Mouse (Mus musculus): ENCODE measurements around the gene Gpr89.

Gpr89 gene

DNA sequence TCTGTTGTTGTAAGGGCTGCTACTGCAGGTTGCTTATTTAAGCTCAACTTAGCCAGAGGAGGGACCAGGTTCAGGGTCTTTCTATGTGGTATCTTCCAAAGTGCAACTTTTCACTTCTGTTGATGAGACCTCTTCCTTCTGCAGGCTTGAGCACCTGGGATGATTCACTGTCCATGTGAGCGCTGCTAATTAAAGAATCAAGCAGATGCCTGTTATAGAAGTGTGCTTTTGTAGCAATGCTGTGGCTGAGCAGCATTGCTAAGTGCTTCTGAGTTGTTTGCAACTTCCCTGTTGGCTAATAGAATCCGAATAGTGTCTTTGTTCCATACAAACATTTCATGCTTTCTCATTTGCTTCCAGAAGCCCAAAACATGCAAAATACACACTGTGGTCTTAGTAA, 34.9 kb downstream of the Gpr89 start:
- no peak for DNase-seq (ENCODE audit: low read depth, low spot score)

DNA sequence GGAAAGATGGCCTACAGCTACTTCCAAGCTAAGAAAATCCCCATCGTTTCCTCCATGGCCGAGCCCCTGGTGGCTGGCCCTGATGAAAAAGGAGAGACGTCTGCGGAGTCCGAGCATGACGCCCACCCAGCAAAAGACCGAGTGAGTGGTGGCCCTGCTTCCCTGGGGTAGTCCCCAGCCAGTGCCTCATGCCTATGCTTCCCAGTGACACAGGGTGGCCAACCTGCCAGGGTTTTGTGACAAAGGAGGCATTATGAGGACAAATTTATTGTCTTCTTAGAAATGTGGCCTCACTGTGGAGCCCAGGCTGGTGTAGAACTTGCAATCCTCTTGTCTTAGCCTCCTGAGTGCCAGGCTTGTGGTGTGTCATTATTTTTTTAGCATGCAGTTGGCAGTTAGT, 36.1 kb downstream of the Gpr89 start:
- DNase-seq (ENCODE audit: low read depth, low spot score): no peak

DNA sequence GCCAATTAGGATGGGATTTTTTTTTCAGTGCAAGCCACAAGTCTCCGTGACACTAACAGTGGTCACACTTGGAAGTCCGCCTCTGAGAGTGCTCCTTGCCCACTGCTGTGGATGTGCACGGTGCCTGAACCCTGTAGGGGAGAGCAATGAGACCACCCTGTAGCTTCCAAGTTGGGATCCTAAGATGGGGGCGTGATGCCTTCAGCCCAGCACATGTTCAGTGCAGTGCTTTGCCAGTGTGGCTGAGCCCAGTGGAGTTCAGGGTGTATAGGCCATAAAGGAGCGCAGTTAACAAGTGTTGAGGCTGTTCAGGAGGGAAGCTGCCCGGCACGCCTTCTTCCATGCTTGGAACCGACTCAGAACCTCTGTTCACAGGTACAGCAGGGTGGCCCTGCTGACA, 36.6 kb downstream of the Gpr89 start:
- no peak for DNase-seq (ENCODE audit: low read depth, low spot score)

DNA sequence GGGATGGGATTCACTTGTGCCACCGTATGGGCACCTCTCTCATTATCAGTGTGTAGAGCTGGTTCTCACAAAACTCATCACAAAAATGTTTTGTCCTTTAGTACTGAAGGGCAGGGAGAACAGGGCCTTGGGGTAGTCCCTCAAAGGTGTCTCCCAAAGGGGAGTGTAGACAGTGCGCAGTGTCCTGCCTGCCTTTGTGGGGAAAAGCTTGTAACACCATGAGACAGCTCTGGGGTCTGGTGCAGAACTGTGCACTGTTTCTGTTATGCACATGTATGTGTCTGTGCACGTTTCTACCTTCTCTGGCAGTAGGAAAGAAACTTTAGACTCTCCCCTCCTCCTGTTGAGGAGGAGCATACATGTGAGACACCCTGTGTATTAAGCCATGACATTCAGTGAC, 37.3 kb downstream of the Gpr89 start:
- DNase-seq (ENCODE audit: low read depth, low spot score): no peak

DNA sequence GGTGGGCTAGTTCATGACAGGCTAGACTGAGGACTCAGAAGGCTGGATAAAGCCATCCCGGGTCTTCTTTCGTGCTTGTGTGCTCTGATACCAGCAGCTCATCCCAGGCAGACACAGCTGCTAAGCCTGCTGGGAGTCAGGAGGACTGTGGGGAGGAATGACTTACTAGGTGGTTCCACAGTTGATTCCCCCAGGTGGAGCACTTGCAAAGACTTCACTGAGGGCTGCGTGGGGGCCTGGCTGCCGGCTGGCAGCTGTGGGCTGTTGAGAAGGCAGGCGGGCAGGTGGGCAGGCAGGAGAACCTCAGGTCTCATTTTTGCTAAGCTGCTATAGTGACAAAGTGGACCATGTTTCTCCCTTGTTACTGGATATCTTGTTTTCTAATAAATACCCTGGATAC, 44.6 kb downstream of the Gpr89 start:
- DNase-seq (ENCODE audit: low read depth, low spot score): no peak

DNA sequence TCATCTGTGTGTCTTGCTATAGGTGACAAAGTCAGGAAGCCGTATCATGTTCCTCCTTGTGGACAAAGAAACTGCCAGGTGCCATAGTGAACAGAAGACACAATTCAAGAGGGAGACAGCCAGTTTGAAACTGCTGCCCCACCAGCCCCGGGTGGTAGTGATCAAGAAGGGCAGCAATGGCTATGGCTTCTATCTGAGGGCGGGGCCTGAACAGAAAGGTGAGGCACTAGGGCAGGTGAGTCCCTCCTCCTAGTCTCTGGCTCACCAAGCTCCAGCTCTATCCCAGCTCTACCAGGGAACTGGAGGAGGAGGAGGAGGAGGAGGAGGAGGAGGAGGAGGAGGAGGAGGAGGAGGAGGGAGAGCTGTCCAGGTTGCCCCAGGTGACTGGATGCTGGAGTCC, 49.3 kb downstream of the Gpr89 start:
- no peak for DNase-seq (ENCODE audit: low read depth, low spot score)

DNA sequence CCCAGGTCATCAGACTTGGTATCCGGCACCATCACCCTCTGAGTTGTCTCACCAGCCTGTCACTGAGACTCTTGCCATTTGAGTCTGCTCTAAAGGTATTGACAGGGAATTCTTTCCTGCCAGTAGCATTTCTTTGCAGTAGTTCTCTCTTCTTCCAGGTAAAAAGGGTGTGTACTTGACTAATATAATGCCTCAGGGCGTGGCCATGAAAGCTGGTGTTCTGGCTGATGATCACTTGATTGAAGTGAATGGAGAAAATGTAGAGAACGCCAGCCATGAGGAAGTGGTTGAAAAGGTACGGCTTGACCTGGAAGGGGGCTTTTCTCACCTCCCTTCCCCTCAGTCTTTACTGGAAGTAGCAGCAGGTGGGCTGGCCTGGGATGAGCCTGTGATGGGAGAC, 50.8 kb downstream of the Gpr89 start:
- no peak for DNase-seq (ENCODE audit: low read depth, low spot score)

DNA sequence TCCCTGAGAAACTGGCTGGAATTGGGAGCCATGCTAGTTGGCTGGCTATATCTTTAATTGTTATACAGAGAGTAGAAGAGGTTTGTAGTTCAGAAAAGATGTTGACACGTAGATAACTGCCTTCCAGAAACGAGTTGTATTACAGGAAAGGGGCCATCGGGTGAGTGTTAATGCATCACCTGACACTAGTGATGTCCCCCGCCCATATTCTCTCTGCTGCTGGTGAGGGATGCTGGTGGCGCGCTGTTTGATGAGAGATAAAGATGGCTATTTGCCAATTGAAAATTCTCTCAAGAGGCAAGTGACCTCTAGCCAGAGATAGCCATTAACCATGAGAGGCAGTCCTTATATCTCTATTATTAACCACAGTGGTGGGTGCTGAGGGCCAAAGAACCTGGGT, 52.6 kb downstream of the Gpr89 start:
- DNase-seq (ENCODE audit: low read depth, low spot score): no peak

DNA sequence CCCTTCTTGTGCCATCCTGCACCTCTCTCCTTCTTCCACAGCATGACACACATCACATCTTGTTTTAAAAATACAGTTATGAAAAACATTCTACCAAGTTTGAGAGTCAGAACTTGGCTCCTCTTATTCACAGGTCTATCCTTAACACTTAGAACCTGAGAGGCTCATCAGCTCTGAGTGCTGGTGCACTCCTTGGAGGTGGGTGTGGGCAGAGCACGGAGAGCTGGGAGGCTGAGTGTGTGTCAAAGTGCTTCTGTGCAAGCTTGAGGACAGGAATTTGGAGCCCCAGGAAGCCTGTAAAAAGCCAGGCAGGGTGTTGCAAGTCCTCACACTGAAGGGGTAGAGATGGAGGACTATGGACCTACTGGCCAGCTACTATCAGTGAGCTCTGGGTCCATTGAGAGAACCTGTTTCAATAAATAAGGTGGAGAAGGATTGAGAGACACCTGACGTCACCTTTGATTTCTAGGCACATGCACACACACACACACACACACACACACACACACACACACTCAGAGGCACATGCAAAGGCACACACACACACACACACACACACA, 55.9 kb downstream of the Gpr89 start:
- DNase-seq (ENCODE audit: low read depth, low spot score): no peak

DNA sequence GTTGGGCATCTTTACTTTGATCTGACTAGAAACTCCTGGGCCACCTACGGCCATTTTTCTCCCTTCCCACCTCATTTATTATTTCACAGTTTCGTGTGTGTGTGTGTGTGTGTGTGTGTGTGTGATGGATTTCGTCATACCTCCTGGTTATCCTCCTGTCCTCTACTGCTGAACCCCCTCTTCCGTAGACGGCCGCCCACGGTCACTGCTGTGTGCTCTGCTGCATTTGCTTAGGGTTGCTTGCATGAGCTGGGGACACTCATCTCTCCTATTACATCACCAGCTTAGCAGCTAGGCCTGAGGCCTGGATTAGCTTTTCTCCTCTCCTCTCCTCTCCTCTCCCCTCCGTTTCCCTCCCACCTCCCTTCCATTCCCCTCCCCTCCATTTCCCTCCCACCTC, 56.7 kb downstream of the Gpr89 start:
- DNase-seq (ENCODE audit: low read depth, low spot score): no peak

DNA sequence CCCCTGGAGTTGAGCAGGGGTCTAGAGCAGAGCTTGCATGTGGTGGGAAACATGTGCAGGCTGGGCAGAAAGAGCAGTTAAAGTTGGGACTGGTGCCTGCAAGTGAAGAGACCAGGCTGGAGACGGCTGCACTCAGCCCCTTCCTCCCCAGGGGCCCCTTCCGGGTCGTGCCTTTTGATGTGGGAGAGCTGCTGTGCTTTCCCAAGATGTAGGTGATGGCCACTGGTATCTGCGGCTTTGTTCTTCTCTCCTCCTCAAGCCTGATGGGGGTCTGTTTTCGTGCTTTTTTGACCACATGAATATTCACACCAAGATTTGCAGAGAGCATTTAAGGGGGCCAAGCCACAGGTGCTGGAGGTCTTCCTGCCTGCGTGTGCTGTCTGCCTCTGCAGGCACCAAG, 57.5 kb downstream of the Gpr89 start:
- no peak for DNase-seq (ENCODE audit: low read depth, low spot score)

DNA sequence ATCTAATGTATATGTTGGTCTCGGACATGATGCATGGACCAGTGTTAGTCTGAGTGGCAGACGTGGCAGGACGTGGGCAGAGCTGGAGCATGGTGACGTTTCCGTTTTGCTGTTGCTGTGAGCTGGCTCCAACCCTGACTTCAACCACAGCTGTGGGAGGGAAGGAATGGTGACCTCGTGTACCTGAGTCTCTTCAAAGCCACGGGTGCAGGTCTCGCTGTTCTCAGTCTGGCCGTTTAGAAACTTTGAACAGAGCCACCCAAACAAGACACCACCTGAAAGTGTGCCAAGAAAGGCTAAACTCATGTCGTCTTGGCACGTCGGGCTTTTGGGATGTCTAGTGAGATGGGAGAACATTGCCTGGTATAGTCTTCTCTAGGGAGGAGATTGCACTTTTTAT, 58.2 kb downstream of the Gpr89 start:
- DNase-seq (ENCODE audit: low read depth, low spot score): no peak

DNA sequence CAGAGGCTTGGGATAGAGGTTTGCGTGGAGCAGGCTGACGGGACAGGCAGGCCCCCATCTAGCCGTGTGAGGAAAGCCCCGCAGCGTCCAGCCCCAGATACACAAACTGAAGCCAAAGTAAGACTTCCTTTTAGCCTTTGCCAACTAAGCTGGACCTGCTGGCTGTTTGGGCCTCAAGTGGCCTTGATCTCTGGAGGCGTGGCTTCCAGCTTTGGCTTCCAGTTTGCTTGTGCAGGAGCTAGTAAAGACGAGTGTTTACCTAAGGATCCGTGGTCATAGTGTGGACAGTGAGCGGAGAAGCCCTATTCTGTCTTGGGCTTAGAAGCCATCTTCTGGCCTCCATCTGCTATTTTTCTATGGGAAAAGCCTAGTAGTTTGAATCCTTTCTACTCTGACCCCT, 59.3 kb downstream of the Gpr89 start:
- no peak for DNase-seq (ENCODE audit: low read depth, low spot score)

DNA sequence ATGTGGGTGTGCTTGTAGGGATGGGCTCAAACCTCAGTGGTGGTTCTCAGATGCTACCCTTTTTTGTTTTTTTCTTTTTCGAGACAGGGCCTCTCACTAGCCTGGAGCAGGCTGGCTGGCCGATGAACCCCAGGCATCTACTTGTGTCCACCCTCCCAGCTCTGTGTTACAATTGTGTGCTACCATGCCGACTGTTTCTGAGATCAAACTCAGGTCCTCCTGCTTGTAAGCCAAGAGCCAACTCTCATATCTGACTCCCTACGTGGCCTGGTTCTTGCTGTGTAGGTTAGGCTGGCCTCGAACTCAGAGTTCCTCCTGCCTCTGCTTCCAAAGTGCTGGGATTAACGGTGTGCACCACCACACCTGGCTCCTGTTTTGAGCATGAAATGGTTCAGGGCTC, 60.0 kb downstream of the Gpr89 start:
- no peak for DNase-seq (ENCODE audit: low read depth, low spot score)

DNA sequence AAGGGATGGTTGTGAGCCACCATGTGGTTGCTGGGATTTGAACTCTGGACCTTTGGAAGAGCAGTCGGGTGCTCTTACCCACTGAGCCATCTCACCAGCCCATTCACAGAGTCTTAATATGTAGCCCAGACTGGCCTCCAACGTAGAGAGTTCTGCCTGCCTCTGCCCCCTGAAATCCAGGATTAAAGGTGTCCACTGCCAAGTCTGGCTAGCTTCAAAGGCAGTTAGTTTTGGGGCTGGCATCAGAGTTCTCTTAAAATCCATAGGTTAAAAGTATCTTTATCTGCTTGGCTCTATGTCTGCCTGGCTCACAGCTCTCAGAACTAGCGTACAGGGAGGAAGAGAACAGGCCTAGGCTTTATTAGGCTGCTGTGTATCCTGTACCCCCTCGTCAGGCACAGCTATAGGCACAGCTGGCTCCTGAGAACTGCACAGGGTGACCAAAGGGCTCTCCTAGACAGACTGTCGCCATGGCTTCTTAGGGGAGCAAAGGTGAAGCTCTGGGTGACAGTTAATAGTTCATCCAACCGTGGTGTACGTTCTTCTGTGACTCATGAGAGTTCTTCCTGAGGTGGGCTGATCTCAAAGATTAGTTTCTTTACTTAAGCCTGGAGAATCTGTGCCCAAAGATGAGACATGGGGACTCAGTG, 66.0 kb downstream of the Gpr89 start:
- DNase-seq (ENCODE audit: low read depth, low spot score): no peak

DNA sequence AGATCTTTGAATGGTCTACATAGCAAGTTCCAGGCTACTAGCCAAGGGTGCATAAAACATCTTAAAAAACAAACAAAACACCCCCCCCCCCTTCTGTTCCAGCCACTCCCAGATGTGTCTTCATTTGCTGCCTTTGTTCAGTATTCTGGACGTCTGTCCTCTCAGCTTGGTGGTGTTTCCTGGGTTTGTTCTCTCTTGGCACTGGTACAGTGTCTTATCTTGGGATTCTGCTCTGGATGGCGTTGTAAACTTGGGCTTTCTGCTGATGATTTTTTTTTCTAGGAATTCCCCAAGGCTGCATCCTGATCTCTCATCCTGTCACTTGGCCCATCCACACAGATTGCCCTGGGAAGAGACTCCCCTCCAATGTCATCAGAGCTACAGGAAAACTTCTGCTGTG, 68.7 kb downstream of the Gpr89 start:
- DNase-seq (ENCODE audit: low read depth, low spot score): no peak

DNA sequence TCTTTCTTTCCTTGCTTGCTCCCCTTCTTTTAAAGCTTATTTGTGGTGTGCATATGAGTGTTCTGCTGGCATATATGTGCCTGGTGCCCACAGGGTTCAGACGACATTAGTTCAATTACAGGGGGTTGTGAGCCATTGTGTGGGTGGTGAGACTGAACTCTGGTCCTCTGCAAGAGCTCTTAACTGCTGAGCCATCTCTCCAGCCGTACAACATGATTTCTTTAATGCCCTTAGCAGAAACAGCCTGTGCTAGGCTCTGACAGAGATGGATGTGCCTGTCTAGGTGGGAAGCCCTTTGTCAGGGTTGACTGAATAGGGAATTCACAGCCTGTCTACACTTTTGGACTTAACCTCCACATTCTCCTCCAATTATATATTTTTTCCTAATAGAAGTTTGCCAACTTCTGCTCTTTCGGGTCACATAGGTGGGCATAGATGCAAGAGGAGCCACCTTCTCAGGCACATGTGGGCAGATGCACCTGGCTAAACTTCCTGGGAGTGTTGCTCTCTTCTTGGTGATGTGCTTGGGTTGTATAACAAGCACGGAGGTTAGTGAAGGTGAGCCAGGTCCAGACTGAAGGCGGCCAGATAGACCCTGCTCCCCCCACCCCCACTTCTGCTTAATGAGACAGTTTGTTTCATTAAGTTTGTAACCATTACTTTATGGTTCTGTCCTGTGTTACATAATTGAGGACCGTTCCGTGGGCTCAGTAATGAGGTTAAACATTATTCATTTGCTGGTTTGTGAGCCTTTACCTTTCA, 70.4 kb downstream of the Gpr89 start:
- DNase-seq (ENCODE audit: low read depth, low spot score): no peak

DNA sequence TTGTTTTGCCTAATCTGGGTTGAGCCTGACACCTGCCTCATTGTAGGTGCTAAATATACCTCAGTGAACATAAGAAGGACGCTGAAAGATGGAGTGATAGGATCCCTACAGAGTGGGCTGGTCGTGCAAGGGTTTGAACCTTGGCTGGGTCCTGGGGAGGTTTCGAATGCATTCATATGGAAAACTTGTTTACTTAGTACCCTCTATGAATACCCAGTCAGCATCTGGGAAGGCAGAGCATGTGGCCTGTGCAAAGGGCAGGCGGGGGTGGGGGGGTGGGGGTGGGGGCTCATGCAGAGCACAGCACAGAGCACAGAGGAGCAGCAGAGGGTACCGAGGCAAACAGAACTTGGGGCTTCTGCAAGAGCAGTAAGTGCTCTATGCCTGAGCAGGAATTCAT, 72.2 kb downstream of the Gpr89 start:
- DNase-seq (ENCODE audit: low read depth, low spot score): peak; percentile 33

DNA sequence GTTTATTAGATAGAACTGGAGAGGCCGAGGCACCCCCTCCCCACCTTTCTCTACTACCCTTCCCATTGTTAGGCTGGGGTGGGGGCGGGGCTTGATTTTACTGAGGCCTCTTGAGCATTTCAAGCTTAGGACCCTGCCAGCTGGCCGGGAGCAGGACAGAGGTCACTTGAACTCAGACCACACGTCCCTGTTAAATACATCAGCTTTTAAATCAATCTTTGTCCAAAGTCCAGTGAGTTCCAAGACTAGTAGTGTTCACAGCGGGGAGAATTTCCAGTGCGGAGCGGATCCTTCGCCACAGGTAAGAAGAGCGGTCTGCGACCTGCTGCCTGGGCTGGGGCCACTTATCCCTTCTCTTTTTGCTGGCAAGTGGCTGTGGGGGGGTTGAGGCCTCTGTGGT, 75.3 kb downstream of the Gpr89 start:
- DNase-seq (ENCODE audit: low read depth, low spot score): no peak

DNA sequence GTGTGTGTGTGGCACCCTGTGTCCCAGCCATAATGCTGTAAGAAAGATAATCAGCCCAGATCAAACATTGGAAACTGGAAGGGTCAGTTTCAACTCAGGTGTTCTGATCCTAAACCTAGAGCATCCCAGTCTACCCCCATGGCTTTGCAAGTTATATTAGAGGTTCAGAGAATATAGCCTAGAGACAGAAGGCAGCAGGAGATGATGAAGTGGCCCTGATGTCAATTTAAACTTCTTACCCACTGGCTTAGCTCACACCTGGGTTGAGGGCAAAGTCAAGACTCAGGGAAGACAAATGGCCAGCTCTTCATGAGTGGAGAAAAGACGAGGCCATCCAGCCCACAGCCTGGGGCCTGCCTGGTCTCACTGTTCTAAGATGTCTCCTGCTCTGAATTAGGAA, 76.2 kb downstream of the Gpr89 start, which contains the start of the genes Pdzk1 and Cd160:
Gene Pdzk1 (plus strand): TSS at position 301 of the 400 bp plus-strand sequence.
Gene Cd160 (minus strand): TSS at position 368 of the 400 bp plus-strand sequence.
- DNase-seq (ENCODE audit: low read depth, low spot score): no peak

DNA sequence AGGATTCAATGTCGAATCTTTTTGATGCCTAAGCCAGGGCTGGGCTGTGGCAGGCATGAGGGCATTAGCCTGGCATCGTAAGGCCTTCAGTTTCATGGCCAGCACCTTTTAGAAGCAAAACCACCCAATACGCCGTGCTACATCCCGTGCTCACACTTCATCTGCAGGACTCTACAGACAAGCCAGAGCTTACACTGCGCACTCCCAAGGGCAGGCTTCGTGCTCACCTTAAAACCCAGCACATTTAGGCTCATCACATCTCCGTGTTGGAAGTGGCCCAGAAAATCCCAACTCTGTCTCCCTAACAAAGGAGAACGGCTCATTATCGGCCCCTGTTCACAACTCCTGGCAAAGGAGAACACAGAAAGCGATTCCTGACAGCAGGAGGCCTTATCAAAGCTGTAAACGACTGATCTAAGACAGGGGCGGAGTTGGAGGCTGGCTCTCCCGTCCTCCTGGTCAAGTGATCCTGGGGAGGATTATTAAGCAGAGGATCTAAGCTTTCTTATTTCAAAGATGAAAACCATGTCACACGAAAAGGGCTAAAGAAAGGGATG, 76.8 kb downstream of the Gpr89 start:
- DNase-seq (ENCODE audit: low read depth, low spot score): peak; percentile 28

DNA sequence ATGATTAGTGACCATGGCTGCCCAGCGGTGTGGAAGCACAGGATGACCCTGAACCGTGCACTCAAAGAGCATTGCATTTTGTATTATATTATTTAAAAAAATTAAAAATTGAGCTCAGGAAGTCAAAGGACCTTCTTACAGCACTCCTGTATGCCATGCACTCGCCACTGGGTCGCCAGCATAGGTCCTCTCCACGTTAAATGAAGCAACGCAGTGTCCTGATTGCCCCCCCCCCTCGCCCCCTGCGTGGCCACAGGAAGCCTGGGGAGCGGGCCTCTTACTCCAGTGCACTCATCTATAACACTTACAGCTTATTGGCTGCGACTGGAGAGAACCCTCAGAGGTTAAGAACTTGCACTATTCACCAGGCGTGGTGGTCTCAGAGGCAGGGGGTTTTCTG, 79.9 kb downstream of the Gpr89 start:
- no peak for DNase-seq (ENCODE audit: low read depth, low spot score)

DNA sequence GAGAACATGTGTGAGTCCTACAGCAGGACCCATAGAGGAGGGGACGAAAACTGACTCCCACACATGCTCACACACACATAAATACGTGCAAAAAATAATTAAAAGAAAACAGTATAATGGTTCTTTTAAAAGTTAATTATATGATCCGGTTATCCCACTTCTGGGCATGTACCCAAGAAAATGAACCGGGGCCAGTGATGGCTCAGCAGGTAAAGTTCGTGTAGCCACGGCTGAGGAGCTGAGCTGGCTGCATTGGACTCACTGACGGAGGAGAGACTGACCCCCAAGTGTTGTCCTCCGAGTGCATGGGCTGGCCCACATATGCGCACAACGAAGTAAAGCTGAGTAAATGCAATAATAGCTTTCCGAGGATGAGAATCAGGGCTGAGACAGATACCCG, 80.5 kb downstream of the Gpr89 start:
- DNase-seq (ENCODE audit: low read depth, low spot score): no peak
